Mouse (Mus musculus) adrenal gland, adult 2 months (tissue): ENCODE measurements around the gene Ggt7. TPM values are rescaled to one million over a fixed set of nuclear protein-coding genes. Genes with fewer than 3 reads are reported as not detected.
"Not testable (repeated sequence)": the region's sequence is repeated elsewhere in the genome, so short reads cannot be mapped to it uniquely, and the experiment has no call there.

Experiments used
- DNase-seq: peaks from one replicate; pipeline ENCODE4 v3.0.0; 2021
- polyA plus RNA-seq: library from polyadenylated mRNA; depleted of rRNA; stranded (reverse); fragments of >200 nt; gene quantifications from 2 replicates; pipeline ENCODE4 v1.2.3, GENCODE M21; 2012; rRNA removed
- total RNA-seq, 2 experiments: library from RNA; stranded (reverse); gene quantifications; 2 replicates each; pipeline ENCODE4 v1.2.3; 2021

Gene Ggt7
- total and polyA plus RNA-seq, 3 experiments = 3.4 to 22.5 (median 5.8) TPM

GRCm38 (mm10) chr2:155507721-155508470 lies 10.1 kb downstream of the Ggt7 start:
- no peak for DNase-seq

GRCm38 (mm10) chr2:155505811-155506210 lies 12.2 kb downstream of the Ggt7 start:
- DNase-seq = no peak

- no peak for DNase-seq
Measured at GRCm38 (mm10) chr2:155504440-155505355, 13.3 kb downstream of the Ggt7 start.

GRCm38 (mm10) chr2:155502596-155502995 lies 15.4 kb downstream of the Ggt7 start:
- DNase-seq = no peak

GRCm38 (mm10) chr2:155490998-155491397 lies 27.0 kb downstream of the Ggt7 start:
- DNase-seq = no peak

- DNase-seq = peak; percentile 52
Measured at GRCm38 (mm10) chr2:155482021-155482420, 36.0 kb downstream of the Ggt7 start.

- DNase-seq = peak; percentile 83
Measured at GRCm38 (mm10) chr2:155473570-155474088, 44.4 kb downstream of the Ggt7 start, which contains the start of gene Ncoa6. TSS of gene Ncoa6 (minus strand) at chr2:155473894.

GRCm38 (mm10) chr2:155472671-155473569 lies 45.1 kb downstream of the Ggt7 start:
- peak; percentile 72 for DNase-seq

- DNase-seq = no peak
Measured at GRCm38 (mm10) chr2:155466861-155467260, 51.2 kb downstream of the Ggt7 start.

GRCm38 (mm10) chr2:155453591-155453990 lies 64.4 kb downstream of the Ggt7 start:
- DNase-seq = no peak

- no peak for DNase-seq
Measured at GRCm38 (mm10) chr2:155451256-155451655, 66.8 kb downstream of the Ggt7 start.

- not testable (repeated sequence) for DNase-seq
Measured at GRCm38 (mm10) chr2:155447906-155448305, 70.1 kb downstream of the Ggt7 start.

- DNase-seq = peak; percentile 29
Measured at GRCm38 (mm10) chr2:155443446-155443845, 74.6 kb downstream of the Ggt7 start.

- no peak for DNase-seq
Measured at GRCm38 (mm10) chr2:155442916-155443315, 75.1 kb downstream of the Ggt7 start.

Other genes starting within 250 kb of the Ggt7 start
- 100 to 1,000 TPM; 475 to 819 TPM for gene Map1lc3a, start 241.9 kb downstream of the Ggt7 start, total RNA-seq
- gene Map1lc3a, start 241.9 kb downstream of the Ggt7 start, polyA plus RNA-seq = 2,934 and 3,400 TPM in 2 replicates
- gene Pigu, start 160.8 kb downstream of the Ggt7 start, total RNA-seq = 10 to 100 TPM; 41.2 to 41.5 TPM
- gene Pigu, start 160.8 kb downstream of the Ggt7 start, polyA plus RNA-seq = 19.6 TPM in 2 replicates
- 100 to 1,000 TPM; 221 to 429 TPM for gene Trp53inp2, start 137.2 kb downstream of the Ggt7 start, total RNA-seq
- 714 and 755 TPM in 2 replicates for gene Trp53inp2, start 137.2 kb downstream of the Ggt7 start, polyA plus RNA-seq
- gene Ncoa6, start 44.3 kb downstream of the Ggt7 start, total RNA-seq = 10 to 100 TPM; 33.3 to 44.9 TPM
- gene Ncoa6, start 44.3 kb downstream of the Ggt7 start, polyA plus RNA-seq = 13.8 and 16.5 TPM in 2 replicates
- 100 to 1,000 TPM in 1 of 2 experiments, 10 to 100 TPM in 1; 48.7 to 109 TPM for gene Acss2, start 289 bp downstream of the Ggt7 start, total RNA-seq
- 94.0 and 98.6 TPM in 2 replicates for gene Acss2, start 289 bp downstream of the Ggt7 start, polyA plus RNA-seq
- gene Gss, start 74.6 kb upstream of the Ggt7 start, total RNA-seq = 10 to 100 TPM; 53.7 to 98.5 TPM
- 67.6 and 101 TPM in 2 replicates for gene Gss, start 74.6 kb upstream of the Ggt7 start, polyA plus RNA-seq
- gene Myh7b, start 93.0 kb upstream of the Ggt7 start, total RNA-seq = under 1 TPM; 0.10 to 0.20 TPM
- gene Myh7b, start 93.0 kb upstream of the Ggt7 start, polyA plus RNA-seq = 0.40 TPM in 1 of 2 replicates, not detected in the other
- 100 to 1,000 TPM; 125 to 152 TPM for gene Trpc4ap, start 174.1 kb upstream of the Ggt7 start, total RNA-seq
- gene Trpc4ap, start 174.1 kb upstream of the Ggt7 start, polyA plus RNA-seq = 205 and 228 TPM in 2 replicates
- 10 to 100 TPM; 43.3 to 45.9 TPM for gene Edem2, start 211.2 kb upstream of the Ggt7 start, total RNA-seq
- 75.3 and 82.1 TPM in 2 replicates for gene Edem2, start 211.2 kb upstream of the Ggt7 start, polyA plus RNA-seq
- not detected for gene Gm17581, start 217.6 kb upstream of the Ggt7 start, total RNA-seq
- gene Gm17581, start 217.6 kb upstream of the Ggt7 start, polyA plus RNA-seq = not detected in 2 replicates
- 10 to 100 TPM; 64.5 to 66.2 TPM for gene Procr, start 232.9 kb upstream of the Ggt7 start, total RNA-seq
- gene Procr, start 232.9 kb upstream of the Ggt7 start, polyA plus RNA-seq = 14.8 and 19.2 TPM in 2 replicates